Mouse (Mus musculus): Measurements from ENCODE around the gene Fam187b.

- TF ChIP-seq POLR2A (IDR thresholded peaks at IDR 0.05; ENCODE audit: extremely low read depth, insufficient read depth, low read length) (no peak), CTCF (IDR thresholded peaks at IDR 0.05; ENCODE audit: low read depth, low read length) (0 out of 2 replicates have a peak, but pooled peaks have one; percentile 18)
These were observed 57.1 kb downstream of the Fam187b start for GRCm38 (mm10) chr7:31030717-31031116.
